Mouse (Mus musculus): ENCODE results near the gene Itpk1.

The Itpk1 gene

DNA sequence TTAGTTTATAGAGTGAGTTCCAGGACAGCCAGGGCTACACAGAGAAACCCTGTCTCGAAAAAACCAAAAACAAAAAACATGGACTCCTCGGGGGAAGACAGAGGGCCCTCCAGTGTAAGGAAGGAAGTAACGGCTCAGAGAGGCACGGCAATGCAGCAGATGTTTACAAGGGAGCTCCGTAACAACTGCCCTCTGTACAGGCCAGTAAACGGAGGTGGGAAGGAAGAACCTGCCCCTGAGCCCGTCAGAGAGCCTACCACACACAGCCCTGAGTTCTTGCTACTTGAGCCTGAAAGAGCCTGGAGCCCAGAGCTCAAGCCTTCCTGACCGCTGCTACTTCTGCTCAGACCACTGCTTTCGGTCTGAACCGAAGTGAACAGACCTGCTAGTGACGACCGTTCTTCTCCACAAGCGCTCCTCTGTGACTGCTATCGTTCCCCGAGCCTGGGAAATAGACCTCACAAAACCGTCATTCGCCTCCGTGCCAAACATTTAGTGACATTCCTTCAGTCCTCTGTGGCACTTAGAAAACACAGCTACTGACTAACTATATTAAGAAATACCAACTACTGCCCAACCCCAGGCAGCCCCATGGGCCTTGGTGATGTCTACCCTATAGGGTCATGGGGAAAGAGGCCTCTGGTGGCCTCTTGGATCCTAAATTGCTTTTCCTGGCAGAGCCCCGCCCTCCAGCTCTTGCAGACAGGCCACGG, 8.6 kb upstream of the Itpk1 start:
- DNase-seq, result no peak

DNA sequence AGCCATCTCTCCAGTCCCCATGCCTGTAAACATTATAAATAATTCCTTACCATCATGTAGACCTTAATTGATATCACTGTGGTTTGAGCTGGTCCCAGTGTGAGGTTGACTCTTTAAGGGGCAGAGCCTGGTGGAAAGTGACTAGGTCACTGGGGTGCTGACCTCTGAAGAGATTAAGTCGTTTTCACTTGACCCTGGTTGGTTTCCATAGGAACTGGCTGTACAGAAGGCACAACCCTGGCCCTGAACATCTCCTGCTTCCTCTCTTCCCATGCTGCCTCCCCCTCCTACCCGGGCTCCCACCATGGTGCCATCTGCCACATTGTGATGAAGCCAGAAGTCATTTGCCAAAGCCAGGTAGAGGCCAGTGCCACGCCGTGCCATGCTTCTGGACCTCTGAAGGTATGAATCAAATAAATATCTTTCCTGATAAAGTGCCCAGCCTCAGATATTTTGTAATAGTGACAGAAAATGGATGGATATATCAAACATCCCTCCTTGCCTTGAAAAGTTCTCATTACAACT, 6.2 kb upstream of the Itpk1 start:
- DNase-seq, result no peak

DNA sequence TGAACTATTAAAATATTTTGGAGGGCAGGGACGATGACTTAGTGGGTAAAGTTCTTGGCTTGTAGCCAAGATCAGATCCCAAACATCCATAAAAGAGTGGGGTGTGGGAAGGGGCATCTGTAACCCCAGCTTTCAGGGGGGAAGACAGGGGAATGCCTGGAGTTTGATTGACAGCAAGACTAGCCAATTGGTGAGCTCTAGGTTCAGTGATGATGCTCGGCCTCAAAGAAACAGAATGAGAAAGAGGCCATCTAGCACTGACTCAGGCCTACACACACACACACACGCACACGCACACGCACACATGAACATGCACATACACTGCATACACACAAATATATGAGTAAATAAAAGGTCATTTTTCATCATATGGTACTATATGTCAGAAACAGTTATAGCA, 5.2 kb upstream of the Itpk1 start:
- DNase-seq, result no peak

DNA sequence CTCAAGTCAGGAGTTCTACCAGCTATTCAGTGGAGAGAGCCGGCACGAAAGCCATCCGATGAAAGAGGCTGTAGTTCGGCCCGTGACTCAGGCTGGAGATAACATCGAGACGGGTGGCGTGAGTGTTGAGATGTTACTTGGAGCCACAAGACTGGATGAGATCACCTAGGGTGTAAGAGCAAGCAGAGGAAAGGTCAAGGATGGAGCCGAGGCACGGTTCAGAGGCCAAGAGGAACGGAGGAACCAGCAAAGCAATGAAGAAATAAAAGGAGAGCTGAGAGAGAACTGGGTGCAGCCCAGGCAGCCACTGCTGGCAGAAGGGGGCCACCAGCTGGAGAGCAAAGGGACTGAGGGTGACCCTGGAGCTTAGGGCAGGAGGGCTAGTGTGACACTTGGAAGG, 3.5 kb upstream of the Itpk1 start:
- no peak for DNase-seq

DNA sequence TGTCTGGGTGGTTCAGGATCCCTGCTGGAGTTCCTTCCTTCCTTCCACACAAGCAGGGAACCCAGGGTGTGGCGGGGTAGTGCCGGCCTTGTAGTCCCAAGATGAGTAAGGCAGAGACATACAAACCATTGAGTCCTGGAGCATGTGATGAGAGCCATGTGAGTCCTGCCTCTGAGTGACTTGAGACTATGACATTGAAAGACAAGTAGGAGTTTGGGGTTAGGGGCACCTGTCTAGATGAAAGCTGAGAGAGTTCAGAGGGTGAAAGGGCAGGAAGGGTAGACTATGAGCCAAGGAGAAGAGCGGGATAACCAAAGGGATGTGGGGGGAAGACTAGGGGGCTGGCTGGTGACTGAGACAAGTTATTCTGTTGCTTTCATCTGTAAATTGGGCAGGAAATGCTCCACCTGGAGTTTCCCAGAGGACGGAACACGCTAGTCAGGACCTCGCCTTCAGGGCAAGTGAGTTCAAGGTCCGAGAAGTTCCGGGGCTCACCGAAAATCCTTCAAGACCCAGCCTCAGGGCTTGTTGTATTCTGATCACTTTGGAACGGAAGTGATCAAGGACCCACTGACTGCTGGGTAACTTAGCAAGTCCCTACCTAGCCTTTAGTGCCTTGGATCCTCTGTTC, 2.2 kb upstream of the Itpk1 start:
- peak; percentile 1 for DNase-seq

DNA sequence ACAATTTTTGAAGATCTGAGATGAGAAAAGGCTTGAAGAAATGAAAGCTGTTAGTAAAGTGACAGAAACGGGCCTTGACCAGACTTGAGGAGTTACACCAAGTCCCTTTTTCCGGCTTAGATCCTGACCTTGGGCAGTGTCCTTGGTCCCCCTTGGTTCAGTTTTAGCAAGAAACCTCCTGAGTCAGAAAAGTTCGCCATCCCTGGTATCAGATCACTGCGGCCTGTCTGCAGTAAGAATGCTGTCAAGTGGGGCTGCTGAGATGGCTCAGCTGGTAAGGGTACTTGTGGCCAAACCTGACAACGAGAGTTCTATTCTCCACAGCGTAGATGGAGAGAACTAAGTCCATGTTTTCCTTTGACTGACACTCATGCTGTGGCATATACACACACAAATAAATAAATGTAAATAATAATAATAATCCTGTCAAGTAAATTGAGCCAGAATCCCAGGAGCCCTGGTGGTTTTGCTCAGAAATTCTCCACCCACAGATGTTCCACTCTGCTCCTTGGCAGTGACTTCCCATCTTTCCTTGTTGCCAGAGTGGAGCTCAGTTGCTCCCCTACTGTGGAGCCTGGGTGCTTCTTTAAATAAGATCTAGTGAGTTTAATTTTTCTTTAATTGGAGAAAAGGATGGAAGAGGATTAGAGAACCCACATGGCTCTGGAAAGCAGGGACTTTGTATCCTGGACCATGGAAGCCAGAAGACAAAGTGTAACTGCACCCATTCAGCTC, 1.3 kb upstream of the Itpk1 start:
- peak; percentile 29 for DNase-seq

DNA sequence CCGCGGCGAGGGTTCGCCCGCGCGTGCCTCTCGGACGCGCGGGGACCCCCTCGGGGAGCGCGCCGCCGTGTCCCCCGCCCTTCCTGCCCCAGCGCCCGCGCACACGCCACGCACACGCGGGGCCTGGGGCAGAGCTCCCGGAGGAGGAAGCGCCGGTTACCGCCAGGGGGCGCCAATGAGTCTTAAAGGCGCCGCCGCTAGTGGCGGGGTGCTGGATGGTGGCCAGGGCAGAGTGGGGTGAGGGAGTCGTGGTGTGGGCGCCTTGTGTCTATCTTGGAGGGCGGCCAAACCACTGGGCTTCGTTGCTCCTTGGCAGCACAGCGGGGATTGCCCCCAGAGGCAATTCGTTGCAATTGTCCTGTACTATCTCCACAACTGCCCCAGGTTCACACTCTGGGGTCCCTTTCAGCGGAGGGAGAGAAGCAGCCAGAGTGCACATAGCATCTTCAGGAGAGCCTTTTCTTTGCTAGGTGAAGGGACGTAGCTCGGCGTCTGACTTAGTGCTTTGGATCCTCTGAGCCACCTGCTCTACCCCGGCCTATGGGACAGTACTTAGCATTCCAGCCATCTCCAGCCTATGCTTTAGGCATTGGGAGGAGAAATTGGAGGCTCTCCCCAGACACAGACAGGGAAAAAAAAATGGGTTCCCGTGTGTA, 614 bp upstream of the Itpk1 start:
- peak; percentile 91 for DNase-seq

DNA sequence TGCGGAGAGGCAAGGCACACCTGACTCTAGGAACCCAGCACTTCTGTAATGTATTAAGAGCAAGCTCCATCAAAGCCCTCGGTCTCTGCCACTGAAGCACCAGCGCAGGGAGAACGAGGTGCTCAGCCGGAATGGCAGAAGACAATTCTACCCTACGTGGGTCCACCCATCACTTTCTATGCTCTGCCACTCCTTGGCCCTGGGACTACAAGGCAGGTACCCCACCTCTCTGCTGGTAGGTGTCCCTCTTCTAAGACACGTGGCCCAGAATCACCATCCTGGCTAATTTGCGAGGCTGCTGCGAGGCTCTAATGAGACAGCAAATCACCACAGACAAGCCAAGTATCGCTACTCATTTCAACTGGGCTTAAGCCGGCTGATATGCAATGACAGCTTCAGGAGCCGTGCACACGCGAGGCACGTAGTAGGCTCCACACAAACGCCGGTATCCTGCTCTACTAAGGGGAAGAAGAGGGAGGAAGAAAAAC, 765 bp downstream of the Itpk1 start:
- peak; percentile 8 for DNase-seq

DNA sequence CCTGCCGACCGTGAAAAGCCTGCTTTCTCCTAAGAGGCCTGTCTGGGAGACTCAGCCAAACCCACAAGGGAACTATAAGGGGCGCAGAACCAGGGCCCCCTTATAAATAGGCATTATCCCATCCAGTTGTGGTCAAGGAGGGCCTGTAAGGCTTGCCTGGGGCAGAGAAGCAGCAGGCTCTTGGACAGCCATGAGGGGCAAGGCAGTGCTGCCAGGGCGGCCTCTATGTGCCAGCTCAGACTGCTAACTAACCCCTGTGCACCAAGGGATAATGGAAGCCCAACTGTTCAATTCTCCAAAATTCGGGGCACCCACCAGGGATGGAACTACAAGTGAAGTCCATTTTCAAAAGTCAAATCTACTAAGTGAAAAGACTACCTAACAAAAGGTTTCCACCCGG, 1.3 kb downstream of the Itpk1 start:
- DNase-seq, result no peak

DNA sequence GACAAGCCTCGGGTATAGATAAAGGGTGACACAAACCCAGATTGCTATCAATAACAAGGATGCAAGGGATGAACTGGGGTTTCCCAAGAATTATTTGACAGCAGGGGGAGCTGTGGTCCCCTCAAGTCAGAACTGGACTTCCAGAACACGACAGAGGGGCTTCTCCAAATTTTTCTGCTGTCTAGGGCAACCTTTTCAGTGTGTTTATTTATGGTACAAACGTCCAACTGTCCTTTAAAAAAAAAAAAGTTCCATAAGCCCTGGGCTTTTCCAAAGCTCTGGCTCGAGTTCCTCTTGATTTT, 1.7 kb downstream of the Itpk1 start:
- DNase-seq, result peak; percentile 49

DNA sequence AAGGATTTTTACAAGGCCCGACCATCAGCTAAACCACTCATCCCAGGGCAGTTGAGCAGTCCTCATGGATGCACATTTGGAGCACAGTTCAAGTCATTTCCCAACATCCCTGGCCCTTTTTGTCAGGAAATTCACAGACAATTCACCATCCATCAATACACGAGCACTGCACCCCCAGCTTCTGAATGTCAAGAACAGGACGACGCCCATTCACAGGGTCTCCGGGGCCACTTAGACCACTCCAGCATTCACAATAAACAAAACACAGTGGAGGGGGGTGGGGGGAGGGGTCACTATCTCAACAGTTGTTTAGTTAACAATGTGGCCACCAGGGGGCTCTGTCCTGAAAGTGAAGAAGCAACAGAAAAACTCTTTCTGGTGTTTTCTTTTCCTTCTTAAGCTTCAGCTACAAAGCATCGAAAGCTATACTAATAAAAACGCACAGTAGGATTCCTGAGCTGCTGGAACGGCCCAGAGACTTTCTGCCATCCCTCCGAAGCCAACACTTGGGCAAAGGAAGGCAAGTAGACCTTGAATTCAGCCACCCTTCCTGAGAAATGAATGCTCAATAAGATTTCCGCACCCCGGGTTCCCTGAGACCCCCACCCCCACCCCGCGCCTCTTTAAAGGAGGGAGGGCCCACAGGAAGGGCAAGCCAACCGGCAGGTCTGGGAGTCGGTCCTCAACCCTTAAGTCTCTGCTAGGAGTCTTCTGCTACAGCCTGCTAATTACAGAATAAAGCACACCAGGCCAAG, 2.2 kb downstream of the Itpk1 start:
- peak; percentile 66 for DNase-seq

DNA sequence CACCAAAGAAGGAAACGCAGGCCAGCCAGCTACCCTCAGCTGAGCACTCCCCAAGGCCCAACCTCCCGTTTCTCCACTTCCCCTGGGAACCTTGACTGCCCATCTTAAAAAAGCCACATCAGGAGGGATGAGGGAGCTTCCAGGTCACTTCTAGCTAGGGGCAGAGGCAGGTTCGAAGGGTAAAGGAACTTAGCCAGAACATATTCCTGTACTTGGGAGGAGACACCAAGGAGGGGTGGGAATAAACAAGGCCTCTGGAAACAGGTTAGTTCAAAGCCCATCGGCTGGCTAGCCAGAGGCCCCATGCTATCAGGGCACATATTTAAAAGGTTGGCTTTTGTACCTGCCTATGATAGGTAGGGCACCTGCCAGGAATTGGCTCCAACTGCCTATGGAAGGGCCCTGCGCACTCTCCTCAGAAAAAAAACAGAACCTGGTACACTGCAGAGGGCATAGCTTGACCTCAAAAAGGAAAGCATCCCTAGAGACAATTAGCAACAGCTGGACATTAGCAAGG, 3.0 kb downstream of the Itpk1 start:
- DNase-seq, result no peak

DNA sequence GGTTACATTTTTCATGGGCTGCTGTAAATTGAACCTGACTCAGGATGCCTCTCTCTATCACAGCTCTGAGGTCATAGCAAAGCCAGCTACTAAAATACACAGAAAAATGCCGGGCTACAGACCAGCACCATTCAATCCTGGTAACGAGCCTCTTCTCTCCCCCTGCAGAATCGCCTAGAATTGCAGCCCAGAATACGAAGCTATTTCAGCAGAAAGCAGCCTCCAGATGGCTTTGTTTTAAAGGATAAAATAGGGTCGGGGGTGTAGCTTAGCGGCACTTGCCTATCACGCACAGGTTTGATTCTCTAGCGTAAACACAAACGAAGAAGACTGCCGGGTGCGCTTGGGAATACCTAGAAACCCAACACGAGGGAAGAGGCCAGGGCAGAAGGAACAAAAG, 4.3 kb downstream of the Itpk1 start:
- DNase-seq, result no peak

DNA sequence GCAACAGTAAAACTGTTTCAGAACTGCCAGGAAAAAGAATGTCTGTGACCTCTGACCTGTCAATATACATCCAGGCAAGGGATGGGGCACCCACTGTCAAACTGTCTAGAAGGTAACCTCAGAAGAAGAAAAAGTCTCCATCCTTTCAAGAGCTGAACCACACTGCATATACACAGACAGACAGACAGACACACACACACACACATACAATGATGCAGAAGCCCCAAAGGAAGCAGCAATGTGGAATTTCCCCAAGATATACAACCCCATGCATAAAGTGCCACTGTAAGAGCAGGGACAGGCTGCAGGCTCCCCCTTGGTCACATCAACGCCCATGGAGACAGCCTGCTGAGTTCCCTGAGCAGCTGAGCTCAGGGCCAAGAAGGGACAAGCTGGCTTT, 5.6 kb downstream of the Itpk1 start:
- DNase-seq, result no peak

DNA sequence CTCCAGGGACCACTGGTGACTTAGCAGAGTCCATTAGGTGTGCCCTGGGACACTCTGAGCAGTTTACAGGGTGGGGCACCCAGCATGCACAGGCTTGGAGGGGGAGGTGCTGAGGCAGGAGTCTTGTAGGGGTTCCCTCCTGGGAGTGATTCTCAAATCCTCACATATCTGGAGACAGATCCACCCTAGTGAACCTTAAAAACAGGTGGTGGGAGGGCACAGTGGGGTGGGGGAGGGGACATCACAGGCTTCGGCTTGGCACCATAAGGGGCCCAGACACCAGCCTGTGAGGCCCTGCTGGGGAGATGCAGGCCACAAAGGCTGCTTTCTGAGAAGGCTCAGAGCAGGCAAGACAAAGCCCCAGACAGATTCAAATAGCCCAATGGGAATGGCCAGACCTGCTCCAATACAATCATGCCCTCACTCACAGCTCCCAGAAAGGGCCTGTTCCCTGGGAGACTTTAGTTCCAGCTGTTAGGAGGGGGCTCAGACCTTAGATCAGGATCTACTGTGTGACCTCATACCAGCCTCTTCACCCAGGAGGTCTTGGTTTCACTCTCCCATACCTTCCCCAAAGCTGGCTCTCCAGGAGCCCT, 6.5 kb downstream of the Itpk1 start:
- peak; percentile 4 for DNase-seq

DNA sequence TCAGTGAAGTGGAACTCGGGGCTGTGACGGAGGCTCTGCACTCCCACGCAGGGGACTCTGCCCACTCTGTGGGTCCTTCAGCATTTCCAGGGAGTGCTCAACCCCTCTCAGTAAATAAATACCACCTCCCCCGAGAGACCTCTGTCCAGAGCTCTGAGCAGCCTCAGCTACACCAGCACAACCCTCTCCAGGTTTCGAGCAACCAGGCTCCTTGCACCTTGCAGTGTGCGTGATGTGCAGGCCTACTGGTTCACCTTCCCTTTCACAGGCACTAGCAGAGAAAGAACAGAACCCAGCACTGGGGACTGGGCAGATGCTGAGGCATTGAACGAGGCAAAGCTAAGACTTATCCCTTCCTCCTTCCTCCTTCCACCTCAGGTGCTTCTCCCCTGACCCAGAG, 7.3 kb downstream of the Itpk1 start:
- DNase-seq, result no peak

DNA sequence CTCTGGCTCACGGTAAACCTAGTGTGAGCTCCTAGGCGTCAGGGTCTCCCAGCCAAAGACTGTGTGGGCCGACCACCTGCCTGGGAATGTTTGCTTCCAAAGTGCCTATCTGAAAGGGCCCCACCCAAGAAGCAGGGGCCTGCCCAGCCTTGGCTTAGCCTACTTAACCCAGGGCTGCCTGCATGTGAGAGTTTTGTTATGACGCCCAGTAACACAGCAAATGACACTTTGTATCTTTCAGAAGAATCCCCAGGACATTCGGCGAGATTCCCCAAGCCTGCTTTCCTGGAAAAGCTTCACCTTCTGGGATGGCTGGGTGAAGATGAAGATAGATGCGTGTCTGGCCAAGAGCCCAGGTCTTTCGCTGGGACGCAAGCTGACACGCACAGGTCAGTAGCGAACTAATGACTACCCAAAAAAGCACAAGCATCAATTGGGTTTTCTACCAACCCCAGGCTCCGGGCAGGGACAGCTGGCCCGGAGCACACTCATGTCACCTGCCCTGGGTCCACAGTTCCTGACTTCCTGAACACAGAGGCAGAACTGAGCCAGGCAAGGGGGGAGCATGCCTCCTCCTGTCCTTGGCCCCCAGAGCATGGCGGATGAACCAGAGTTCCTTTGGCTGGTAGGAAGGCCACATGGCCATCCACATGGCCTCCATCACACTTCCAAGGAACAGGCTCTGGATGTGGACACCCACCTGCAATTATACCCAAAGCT, 7.9 kb downstream of the Itpk1 start:
- no peak for DNase-seq

DNA sequence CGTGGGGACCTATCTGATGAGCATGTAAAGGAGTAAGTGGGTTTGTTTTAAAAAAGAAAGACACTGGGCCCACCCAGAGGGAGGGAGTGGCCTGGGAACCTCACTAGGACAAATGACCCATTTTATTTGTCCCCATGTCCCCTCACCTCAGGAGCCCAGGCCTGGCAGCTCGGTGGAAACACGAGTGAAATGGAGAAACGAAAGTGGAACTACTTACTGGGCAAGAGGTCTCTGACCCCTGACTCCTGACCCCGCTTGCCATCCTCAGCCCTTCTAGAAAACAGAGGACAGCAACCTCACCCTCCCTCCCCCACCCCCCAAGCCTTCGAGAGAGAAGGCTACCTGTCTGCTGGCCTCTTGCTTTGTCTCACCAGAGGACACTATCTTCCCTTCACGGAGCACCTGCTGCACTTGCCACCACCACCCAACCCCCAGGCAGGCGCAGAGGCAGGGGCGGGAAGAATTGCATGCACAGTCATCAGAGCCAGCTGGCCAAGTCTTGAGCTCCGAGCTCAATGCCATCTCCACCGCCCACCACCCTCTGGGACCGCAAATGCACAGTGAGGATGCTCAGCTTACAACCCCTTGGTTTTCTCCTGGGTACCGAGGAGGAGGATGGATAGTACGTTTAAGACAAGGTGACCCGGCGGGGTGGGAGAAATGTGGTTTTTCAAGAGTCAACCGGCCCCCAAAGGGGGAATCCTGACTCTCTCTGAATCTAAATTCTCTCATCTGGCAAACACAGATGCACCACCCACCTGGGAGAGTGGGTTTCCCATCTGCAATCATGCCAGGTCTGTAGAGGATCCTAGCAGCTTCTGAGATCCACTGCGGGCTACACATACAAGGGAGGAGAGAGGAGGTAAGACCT, 9.1 kb downstream of the Itpk1 start:
- DNase-seq, result peak; percentile 92

DNA sequence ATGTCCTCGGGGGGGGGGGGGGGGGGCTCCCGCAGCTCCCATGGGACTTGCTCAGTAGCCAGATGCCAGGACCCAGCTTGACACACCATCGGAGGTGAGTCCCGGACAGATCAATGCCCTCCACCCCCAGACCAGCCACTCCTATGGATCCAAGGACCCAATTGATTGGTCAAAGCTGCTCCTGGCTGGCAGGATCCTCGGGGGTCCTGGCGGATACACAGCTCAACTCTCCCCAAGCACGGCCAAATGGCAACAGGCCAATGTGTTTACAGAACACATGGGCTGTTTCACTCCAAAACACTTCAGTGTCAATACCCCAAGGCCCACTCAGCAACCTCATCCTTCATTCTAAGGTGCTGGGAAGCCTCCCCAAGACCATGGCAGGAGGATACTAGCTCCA, 13.0 kb downstream of the Itpk1 start:
- DNase-seq, result no peak

DNA sequence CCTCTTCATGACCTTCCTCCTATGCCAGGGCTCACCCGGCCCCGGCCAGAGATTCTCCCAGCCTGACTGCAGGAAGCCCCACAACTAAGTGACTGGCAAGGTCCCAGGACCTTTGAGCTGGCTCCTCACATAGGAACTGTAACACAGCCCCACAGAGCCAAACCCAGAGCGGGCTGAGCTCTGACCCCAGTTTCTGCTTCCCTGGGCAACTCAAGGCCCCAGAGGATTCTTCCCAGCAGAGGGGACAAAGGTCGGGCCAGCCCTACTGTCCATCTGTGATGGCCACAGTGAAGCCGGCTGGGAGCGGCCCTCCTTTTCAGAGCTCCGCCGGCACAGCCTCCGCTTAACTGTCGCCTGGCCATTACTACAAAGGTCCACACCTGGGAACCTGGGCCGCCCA, 13.6 kb downstream of the Itpk1 start:
- no peak for DNase-seq
